Mouse (Mus musculus): ENCODE data around the gene Tln1.

Gene Tln1

DNA sequence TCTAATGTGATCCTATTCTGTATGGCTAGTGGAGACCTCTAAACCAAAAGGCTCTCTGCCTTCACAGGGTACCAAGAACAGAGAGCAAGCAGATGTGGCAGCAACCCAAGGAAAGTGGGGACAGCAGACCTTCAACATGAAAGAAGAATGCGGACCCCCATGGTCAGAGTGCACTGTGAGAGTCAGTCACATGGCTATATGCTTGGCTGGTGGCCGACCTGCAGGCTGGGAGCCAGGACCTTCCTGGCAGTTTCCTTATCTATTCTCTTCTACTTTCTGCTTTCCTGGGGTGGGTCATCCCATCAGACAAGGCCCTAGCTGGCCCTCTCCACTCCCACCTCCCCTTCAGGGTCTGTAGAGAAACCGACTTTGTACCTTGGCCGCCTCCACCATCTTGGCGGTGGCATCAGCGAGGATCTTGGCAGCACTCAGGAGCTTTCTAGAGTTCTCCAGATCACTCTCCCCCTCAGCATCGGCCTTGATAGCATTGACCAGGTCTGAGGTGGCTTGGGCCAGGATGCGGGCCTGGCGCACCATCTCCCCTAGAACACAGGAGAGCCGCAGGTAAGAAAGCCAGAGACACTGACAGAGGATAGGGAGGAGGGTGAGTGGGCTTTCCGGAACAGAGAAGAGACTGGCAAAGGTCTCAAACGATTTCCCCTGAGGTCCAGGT is 16.0 kb downstream of the Tln1 start:
- DNase-seq: no peak

DNA sequence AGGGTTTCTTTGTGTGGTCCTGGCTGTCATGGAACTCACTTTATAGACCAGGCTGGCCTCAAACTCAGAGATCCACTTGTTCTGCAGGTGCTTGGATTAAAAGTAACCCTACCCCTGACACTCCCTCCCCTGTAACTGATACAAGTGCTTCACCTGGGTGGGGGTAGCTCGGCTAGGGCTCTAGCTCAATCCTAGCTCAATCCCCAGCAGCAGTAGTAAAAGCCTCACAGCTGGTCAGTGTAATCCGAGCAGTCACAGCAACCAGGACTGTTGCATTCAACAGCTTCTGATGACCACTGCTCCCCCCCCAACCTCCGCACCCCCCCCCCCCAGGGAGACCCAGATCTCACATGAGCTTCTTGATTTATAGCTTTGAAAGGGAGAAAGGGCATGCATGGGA is 20.4 kb downstream of the Tln1 start:
- no peak for DNase-seq

DNA sequence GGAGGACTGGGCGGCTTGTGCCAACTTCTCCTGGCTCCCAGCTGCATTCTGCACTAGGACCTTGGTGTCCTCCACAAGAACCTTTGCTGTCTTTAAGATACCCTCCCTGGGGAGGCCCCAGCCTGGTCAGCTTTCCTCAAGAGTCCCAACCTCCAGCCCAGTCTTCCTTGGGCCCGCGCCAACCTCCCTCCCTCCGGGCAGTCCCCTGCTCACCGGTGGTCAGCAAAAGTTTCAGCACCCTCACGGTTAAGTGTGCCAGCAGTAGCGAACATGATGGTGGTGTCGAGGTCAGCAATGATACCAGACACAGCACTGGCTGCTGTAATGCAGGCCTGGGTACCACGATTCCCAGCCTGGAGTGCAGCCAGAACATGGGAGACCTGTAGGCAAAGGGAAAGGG is 26.5 kb downstream of the Tln1 start:
- DNase-seq: no peak

DNA sequence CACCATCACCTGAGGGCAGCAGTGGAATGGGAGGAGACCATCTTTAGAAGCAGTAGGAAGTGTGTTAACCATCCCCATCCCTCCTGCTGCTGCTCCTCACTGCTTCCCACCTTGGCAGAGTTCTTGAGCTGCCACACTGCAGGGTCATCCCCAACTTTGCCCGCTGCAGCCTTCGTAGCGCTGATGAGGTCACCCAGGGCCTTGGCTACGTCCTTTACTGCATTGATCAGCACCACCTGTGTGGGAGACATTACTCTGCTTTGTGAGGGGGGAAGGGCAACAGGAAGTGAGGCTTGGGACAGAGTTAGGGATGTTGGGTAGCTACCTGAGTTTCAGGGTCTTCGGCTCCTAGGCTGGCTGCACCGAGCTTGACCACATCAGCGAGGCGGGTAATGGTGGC is 26.9 kb downstream of the Tln1 start:
- no peak for DNase-seq

DNA sequence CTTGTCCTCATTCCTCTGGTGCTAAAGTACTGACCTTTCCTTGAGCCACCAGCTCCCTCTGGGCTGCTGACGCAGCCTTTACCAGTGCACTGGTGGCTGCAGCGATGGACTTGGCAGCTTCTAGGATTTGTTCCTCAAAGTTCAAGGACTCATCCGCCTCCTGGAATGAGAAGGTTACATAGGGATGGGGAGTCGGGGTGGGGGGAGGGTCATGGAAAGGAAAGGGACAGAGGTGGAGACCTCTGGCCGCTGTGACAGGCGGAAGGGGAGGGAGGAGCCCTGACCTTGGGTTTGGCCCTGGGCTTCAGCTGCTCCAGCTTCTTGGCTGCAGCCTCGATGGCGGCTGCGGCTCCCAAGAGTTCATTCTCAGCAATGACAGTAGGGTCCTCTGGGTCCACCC is 29.2 kb downstream of the Tln1 start:
- DNase-seq: no peak

DNA sequence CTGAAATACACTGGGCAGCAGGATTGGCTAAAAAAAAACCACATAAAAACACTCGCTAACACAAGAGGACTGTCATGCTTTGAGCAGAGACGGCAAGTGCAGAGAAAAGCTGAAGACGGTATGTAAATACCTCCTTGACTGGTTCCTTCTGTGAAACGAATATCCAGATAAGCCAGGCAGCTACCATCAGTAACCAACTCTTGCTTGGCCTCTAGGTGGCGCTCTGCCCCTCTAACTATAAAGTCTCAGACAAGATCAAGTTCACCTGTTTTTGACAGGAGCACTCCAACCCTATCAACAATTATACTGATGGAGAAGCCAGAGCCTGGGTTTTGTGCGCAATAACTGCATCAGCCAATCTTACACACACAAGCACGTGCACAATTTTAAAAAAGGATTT is 31.9 kb downstream of the Tln1 start:
- DNase-seq: peak; percentile 85

DNA sequence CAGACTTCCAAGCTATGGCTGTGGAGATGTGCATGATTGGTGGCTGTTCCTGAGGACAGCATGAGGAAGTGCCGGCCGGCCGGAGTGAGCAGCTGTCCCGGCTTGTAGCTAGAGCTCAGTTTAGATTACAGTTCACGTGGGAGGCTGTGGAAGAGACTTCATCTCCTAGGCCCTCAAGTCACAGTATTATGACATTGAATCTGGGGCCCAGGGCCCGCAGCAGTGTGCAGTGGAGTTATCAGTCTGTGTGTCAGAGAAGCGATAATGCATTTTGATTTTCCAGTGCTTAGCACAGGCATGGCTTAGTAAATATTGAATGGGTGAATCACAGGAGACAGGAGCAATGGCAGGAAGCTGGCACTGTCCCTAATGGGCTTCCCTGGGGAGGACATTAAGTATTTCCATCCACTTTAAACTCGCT is 32.4 kb downstream of the Tln1 start:
- DNase-seq: no peak

DNA sequence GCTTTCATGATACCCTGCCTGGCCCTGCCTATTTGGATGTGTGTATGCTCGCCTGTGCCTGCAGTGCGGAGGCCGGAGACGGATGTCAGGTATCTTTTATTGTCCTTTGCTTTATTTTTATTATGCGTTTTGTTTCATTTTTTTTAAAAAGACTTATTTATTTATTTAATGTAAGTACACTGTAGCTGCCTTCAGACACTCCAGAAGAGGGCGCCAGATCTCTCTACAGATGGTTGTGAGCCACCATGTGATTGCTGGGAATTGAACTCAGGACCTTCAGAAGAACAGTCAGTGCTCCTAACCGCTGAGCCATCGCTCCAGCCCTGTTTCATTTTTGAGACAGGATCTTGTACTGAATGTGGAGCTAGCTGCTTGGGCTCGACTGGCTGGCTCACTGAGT is 34.0 kb downstream of the Tln1 start:
- no peak for DNase-seq

DNA sequence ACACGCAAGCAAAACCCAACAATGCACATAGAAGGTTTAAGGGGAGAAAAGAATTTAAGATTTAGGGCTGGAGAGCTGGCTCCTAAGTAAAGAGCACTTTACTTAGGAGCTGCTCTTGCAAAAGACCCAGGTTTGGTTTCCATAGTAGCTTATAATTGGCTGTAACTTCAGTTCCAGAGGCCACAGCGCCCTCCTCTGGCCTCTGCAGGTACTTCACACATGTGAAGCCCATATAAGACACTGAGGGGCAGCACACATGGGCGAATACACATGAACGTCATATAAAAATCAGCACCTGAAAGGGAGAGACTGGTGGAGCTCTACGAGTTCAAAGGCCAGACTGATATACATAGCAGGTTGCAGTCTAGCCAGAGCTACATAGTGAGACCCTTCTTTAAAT is 34.6 kb downstream of the Tln1 start:
- no peak for DNase-seq

DNA sequence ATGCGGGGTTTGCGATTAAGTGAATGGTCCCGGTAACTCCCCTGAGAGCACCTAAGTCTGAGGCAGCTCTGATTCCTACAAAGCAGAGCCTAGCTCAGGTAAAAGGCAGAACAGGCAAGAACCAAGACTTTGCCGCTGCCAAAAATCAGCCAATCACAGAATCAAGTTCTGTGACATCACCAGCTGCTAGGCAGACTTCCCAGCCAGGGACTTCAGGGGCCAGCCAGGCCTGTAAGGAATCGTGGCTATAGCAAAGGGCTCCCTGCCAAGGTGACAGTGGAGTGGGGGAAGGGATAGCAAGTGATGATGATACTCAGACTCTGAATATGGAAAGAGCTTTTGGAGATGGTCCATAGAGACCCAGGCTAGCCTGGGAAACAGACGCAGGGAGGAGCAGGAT is 42.5 kb downstream of the Tln1 start:
- peak; percentile 81 for DNase-seq

DNA sequence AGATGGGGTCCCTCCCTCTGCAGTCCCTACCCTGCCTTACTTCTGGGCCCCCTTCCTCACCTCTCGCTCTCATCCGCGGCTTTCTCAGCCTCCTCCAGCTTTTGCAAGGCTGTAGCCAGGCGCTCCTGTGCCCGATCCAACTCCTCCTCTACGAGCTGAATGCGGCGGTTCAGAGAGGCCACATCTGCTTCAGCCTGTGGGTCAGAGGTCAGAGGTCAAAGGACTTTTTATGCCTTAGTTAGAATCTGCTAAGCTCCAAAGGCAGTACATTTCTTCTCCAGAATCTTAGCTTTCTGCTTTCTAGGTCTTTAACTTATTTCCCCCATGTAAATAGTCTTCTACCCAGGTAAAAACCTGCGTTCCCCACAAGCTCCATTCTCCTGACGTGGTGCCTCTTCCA is 42.9 kb downstream of the Tln1 start:
- DNase-seq: no peak

DNA sequence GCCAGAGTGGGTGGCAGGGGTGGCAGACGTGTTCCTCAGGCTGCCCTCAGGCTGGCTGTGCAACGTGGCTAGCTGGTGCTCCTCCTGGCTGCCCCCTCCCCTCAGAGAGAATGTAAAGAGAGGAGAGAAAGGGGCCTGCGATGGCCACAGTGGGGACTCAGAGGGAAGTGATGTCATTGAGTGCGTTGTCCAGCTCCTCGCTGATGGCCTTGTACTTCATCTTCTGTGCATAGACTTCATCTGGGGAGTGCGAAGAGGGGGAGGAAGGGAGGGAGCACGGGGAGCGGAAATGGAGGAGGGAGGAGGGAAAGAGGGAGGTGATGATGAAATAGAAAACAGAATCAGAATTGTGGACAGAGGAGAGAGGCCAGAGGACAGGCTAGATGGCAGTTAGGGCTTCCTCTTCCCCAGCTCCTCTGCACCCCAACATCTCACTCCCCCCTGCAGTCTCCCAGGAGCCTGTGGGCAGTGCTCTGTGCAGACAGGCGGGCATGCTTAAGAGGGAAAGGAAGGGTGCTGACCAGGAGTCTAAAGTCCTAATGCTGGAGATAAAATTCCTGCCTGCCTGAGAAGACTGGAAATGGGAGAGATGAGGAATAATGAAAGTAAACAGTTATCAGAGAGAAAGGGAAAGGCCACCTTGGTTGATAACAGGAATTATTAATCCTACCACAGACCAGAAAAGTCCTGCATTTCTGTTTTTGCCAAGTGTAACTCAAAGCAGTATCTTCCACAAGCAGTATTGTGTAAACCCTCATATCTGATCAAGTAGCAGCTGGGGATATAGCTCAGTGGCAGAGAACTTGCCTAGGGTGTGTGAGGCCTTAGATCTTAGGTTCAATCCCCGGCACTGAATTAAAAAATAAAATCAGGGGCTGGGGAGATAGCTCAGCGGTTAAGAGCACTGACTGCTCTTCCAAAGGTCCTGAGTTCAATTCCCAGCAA is 46.5 kb downstream of the Tln1 start:
- no peak for DNase-seq

DNA sequence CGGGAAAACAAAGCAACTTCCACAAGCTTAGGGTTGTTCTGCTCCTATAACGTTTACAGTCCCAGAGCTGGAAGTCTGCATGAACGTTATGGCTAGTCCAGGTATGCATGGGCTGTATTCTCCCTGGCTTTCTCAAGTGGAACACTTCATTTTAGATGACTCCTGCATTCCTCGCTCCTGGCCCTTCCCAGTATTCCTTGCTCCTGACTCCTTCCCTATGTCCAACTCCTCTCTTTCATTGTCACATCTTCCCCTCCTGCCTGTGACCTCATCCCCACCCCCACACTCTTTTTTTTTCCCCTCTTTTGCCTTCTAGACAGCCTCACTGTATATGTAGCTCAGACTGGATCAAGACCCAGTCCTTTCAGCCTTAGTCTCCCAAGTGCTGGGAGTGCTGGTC is 48.7 kb downstream of the Tln1 start:
- no peak for DNase-seq

DNA sequence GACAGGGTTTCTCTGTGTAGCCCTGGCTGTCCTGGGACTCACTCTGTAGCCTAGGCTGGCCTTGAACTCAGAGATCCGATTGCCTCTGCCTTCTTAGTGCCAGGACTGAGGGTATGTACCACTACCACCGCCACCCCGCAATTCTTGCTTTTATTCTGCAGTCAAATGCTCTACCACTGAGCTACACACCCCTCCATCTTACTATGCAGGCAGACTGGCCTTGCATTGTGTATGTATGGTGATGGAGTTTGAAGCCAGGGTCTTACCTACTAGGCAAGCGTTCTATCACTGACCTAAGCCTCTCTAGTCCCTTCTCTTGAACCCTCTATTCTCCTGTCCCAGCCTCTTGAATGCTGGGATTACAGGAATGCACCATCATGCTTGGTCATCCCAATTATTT is 49.2 kb downstream of the Tln1 start:
- DNase-seq: no peak

DNA sequence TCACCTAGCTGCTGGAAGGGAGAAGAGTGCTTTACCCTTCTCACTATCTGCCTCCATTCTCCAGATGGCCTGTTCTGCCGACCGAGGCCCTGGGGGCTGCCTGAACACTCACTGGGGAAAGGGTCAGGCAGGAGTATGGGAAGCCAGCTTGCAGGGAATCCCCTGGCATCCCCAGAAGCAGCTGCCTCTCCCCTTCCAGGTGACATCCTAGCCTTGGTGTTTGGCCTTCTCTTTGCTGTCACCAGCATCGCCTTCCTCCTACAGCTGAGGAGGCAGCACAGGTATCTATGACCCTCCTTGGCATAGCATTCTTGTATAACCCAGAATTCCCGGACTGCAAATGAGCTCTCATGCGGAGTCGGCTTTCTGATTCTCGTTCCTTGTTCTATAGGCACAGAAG is 49.8 kb downstream of the Tln1 start:
- DNase-seq: no peak

DNA sequence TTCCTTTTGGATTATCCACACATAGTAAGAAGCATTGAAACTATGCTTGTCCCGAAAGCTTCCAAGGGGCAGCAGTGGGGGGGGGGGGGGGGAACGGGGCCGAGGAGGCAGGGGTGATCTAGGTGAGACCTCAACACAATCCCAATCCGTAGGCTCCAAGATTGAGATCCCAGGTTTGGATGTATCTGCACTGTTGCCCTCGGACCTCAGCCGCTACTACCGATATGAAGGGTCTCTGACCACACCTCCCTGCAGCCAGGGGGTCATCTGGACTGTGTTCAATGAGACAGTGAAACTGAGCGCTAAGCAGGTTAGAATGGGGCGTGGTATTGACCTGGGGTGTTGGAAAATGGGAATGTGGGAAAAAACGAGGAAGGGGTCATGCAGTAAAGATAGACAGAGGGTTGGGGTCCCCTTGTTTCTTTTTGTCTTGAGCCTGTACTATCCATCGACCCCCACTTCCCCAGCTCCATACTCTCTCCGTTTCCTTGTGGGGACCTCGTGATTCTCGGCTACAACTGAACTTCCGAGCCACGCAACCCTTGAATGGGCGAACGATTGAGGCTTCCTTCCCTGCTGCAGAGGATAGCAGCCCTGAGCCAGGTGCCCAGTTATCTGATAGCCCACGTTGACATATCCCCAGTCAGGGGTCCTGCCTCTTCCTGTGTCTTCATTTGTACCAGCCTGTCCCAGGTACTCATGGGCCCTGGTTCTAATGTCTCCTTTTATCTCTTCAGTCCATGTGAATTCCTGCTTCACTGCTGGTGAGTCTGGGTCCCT is 50.6 kb downstream of the Tln1 start:
- no peak for DNase-seq

DNA sequence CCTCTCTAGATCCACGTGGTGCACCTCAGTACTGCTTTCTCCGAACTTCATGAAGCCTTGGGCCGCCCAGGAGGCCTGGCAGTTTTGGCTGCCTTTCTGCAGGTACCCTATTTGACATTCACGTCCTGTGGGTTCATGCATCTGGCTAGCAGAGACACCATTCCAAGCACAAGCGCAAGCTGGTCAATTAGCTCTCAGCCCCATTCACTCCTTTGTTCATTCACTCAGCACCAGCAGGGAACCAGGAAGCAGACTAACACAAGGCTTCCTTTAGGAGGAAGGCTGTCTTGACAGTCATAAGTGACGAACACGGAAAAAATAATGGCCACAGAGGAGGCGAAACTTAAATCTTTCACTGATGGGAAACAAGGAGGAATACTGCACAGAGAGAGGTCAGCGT is 53.4 kb downstream of the Tln1 start:
- no peak for DNase-seq

DNA sequence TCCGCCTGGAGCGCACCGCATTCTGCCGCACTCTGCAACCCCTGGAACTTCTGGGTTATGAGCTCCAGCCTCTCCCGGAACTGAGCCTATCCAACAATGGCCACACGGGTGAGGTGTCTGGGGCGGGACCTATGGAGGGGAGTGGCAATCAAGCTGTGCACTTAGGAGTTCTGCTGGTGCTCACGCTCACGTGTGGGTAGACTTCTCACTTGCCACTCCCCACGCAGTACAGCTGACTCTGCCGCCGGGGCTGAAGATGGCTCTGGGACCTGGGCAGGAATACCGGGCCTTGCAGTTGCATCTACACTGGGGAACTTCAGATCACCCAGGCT is 53.9 kb downstream of the Tln1 start:
- no peak for DNase-seq

DNA sequence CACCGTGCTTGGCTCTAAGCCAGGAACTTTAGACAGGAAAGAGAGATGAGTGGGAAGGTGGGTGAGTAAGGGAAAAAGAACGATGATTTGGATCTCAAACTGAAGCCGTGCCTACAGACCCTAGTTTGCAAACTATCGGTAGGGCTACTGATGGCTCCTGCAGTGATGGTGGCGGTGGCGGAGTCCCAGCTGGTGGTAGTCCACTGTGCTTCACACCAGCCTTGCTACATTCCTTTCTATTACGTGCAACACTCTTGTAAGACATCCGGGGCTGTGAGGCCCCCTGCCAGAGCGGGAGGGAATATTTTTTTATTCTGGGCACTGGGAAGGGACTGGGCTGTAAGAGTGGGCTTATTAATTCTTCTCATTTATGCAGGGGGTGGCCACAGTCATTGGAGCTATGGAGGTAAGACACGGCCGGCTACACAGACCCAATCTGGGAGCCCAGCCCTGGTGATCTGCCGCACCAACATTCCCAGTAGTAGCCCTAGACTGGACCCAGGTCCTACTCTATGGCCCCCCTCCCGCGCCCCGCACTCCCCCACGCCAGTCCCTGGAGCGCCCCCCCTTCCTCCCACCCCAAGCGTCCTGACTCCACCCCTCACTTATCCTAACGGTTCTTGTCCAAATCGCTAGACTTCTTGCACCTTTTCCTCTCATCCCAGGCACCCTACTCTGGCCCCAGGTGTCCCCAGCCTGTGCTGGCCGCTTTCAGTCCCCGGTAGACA is 54.4 kb downstream of the Tln1 start:
- no peak for DNase-seq

DNA sequence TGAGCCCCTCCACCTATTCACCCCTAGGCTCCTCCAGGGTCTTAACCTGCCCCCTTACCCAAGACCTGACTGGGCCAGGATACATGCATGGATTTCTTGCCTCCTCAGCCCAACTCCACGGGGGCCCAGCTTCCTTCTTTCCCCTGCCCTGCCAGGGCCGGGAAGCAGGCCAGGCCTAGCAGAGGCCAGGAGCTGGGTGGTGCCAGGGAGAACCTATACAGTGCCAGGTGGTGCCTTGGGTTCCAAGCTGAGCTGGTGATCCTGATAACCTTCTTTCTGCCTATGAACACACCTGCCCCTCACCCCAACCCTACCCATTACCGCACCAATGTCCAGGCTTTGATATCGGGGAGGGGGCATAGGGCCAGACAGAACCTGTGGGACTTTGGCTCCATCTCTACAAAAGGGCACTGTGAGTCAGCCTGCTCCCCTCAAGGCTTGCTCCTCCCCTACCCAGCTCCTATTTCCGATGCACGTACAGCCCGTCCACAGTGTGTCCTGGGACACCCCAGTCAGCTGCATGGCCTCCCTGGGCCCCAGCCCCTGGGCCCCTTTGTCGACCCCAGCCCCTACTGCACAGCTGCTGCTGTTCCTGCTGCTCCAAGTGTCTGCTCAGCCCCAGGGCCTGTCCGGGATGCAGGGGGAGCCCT is 55.8 kb downstream of the Tln1 start, which contains the start of gene Car9:
Gene Car9, plus strand, starts transcription at position 431 of the 650 bp plus-strand sequence.
- no peak for DNase-seq

DNA sequence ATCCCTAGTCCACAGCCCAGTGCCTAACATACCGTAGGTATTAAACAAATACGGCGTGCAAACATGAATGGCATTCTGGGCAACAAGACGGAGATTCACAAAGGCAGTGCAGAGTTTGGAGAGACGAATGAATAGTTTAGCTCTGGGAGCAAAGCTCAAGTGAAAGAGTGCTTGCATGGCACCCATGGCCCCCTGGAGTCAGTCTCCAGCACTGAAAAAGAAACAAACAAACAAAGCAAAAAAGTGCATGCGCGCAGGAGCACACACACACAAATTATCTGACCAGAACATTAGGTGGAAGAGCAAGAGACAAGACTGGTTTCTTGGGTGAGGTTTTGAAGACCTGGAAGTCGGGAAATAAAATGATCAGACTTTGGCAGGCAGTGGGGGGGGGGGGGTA is 56.4 kb downstream of the Tln1 start:
- no peak for DNase-seq

DNA sequence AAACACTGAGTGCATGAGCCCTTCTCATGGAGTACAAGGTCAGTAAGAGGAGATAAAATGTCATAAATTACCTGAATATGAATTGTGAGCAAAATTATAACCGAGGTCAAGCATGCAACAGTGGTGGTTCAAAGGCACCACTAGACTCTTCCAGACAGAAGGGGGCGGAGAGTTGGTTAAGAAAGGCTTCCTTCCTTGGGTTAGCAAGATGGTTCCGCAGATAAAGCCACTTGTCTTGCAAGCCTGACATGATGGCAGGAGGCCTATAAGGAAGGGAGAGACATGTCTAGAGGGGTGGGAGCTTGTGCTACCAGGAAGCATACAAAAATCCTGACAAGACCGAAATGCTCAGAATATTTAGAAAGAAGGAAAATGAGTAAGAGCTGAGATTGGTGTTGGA is 58.2 kb downstream of the Tln1 start:
- DNase-seq: no peak

DNA sequence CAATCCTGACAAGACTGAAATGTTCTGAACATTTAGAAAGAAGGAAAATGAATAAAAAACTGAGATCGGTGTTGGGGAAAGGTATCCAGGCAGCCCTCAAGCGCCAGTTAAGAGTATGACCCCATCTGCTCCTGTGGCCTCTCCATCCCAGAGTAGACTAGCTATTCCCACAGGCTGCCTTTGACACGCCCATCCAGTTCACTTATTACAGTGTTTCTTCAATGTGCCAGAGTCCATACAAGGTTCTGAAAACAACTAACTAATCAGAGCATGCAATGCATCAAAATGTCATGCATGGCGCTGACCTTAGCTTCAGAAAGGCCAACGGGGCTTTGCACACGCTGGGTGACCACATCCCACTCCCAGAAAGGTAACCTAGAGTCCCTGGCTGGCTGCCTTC is 59.0 kb downstream of the Tln1 start:
- no peak for DNase-seq
